Mouse (Mus musculus) central nervous system, embryonic 11.5 days (tissue): Measurements from ENCODE around the gene Gm3448. TPM values are rescaled to one million over a fixed set of nuclear protein-coding genes. Genes with fewer than 3 reads are reported as not detected.

ENCODE experiments used
- polyA plus RNA-seq: library from polyadenylated mRNA; depleted of rRNA; stranded (reverse); fragments of >200 nt; gene quantifications from 2 replicates; pipeline ENCODE4 v1.2.3, GENCODE M21; 2012; rRNA removed

Gm3448 gene
- polyA plus RNA-seq = 3.3 and 4.2 TPM in 2 replicates

GRCm38 (mm10) chr17:15041175-15041729 is at the start of gene Gm3448, which contains the start of the genes Ermard and Tcte3:
Gene Gm3448 (minus strand): TSS chr17:15041537.
Gene Ermard (plus strand): TSS chr17:15041208.
Gene Tcte3 (minus strand): TSS chr17:15041488.

DNA sequence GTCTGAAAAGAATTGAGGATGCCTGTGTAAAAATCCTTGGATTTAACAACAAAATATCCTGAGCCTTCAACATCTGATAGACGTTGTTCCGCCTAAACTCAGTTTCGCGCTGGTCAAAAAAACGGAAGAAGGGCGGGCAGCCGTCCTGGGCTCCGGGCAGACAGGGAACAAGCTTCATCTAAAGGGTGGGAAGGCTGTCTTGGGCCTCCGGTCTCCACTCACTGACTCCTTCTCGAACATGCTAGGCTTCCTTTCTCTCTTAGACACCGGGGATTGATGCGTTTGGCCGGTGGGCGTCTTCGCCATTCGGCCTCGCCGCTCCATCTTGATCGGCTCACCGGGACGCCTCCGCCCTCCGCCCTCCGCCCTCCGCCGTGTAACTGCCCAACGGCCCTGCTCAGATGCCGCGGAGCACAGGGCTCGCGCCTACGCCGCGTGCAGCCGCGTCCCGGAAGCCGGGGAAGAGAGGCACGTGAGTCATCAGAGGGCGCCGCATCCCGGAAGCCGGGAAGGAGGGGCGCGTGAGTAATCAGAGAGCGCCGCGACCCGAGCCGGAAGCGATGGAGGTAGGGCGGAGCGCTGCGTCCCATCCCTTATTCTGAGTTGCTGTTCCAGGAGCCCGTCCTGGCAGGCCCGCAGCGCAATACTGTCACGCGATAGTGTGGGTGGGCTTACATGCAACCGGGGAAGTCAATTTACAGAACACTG is 31.5 kb downstream of the Gm3448 start, which contains the start of gene Gm3435:
TSS of gene Gm3435 (plus strand) at position 471 of the 708 bp plus-strand sequence.

DNA sequence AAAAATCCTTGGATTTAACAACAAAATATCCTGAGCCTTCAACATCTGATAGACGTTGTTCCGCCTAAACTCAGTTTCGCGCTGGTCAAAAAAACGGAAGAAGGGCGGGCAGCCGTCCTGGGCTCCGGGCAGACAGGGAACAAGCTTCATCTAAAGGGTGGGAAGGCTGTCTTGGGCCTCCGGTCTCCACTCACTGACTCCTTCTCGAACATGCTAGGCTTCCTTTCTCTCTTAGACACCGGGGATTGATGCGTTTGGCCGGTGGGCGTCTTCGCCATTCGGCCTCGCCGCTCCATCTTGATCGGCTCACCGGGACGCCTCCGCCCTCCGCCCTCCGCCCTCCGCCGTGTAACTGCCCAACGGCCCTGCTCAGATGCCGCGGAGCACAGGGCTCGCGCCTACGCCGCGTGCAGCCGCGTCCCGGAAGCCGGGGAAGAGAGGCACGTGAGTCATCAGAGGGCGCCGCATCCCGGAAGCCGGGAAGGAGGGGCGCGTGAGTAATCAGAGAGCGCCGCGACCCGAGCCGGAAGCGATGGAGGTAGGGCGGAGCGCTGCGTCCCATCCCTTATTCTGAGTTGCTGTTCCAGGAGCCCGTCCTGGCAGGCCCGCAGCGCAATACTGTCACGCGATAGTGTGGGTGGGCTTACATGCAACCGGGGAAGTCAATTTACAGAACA is 62.8 kb downstream of the Gm3448 start, which contains the start of the genes 9030025P20Rik and Gm3417:
TSS of gene 9030025P20Rik (plus strand) at position 107 of the 677 bp plus-strand sequence.
TSS of gene Gm3417 (minus strand) at position 429 of the 677 bp plus-strand sequence.

DNA sequence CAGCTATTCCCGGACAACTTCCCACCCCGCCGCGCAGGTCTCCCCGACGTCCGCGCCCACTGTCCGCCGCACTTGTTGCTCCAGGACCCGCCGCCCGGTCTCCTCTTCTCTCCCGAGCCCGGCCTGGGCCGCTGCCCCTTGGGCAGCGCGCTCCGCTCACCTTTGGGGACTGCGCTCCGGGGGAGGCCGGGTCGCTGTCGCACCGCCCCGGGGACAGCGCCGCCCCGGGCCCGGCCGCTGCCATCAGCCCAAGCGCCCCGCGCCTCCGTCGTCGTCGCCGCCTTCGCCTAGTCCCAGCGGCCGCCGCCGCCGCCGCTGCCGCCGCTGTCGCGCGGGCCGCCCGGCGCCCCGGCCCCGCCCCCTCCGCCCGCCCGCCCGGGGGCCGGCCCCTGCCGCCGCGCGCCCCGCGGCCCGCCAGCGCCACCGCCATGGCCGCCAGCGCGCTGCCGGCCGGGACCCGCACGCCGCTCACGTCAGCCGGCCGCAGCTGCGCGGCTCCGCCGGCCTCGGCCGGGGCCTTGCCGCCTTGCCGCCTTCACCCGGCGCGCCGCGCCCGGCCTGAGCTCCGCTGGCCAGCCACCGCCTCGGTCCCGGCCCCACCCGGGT is 80.3 kb downstream of the Gm3448 start, which contains the start of gene Phf10:
TSS of gene Phf10 (minus strand) at position 323 of the 606 bp plus-strand sequence.

Other genes starting within 250 kb of the Gm3448 start
- gene Wdr27, start 98.4 kb downstream of the Gm3448 start, polyA plus RNA-seq = 2.0 and 3.8 TPM in 2 replicates
- gene 1600012H06Rik, start 98.4 kb downstream of the Gm3448 start, polyA plus RNA-seq = 19.8 and 22.3 TPM in 2 replicates
- gene Phf10, start 80.3 kb downstream of the Gm3448 start, polyA plus RNA-seq = 86.6 and 89.9 TPM in 2 replicates
- gene 9030025P20Rik, start 63.1 kb downstream of the Gm3448 start, polyA plus RNA-seq = 14.2 and 19.5 TPM in 2 replicates
- gene Gm3417, start 62.7 kb downstream of the Gm3448 start, polyA plus RNA-seq = 0.72 TPM in 1 of 2 replicates, not detected in the other
- gene Gm3435, start 31.4 kb downstream of the Gm3448 start, polyA plus RNA-seq = 6.1 and 7.0 TPM in 2 replicates
- gene Ermard, start 329 bp downstream of the Gm3448 start, polyA plus RNA-seq = 69.0 and 96.8 TPM in 2 replicates
- gene Tcte3, start within 50 bp of the Gm3448 start, polyA plus RNA-seq = 0.35 TPM in 1 of 2 replicates, not detected in the other